Mouse (Mus musculus) right cerebral cortex, postnatal 14 days (tissue): ENCODE measurements around the gene B4galnt1.

ENCODE experiments used
- DNase-seq: peaks from one replicate; pipeline ENCODE4 v3.0.0; 2022

B4galnt1 gene

DNA sequence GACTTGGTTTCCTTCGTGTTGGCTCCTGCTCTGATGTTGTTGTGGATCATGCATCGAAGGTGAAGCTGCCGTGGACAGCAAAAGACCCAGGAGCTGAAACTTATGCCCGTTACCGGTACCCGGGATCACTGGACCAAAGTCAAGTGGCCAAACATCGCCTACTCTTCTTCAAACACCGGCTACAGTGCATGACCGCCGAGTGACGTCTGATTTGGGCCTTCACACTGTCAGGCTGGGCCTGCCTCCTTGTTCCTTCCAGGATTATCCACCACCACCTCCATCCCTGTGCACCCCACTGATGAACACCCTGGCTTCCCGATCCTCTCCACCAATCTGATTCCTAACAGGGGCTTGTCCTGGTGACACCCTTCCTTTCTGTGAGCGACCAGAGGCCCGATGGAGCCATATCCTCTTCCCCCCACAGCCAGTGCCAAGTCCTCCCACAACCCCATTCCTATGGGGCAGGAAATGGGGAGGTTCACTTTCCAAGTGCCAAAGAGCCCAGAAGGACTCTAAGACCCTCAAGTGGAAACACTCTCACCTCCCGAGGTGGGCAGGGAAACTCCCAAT, 6.7 kb downstream of the B4galnt1 start:
- no peak for DNase-seq

DNA sequence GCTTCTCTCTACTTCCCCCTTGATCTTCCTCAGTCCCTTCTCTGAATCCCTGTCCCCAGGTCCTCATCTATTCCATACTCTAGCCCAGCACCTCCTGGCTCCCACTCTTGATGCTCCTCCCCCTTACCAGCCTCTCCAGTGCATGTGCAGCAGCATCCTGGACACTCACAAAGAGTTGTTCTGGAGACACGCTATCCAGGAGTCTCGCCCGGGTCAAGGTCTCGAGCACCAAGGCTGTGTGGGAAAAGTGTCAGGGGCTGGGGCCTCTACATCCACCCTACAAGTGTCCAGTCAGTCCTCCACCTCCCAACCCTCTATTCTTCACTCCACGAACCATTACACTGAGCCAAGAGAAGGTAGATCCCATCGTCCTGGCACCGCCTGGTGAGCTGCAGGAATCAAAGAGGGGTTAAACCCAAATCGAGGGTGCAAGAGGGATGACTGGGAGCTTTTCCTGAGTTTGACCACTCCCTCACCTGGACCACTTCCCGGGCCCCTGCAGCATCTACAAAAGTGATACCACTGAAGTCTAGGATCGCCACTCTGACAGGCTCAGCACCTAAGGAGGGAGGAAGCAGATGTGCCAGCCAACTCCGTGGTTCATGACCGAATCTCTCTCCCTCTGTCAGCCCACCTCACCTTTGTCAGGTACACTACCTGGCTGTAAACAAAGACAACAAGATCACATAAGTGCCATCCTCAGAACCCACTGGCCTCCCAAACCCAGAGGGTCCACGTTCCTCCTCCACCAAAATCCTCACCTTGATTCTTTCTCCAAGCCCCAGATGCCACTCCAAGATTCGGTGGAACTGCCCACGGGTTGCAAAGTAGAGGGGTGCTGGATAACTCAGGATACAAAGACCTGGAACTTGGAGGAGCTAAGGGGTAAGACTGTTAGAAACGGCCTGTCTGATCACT, 8.4 kb downstream of the B4galnt1 start:
- DNase-seq = no peak

DNA sequence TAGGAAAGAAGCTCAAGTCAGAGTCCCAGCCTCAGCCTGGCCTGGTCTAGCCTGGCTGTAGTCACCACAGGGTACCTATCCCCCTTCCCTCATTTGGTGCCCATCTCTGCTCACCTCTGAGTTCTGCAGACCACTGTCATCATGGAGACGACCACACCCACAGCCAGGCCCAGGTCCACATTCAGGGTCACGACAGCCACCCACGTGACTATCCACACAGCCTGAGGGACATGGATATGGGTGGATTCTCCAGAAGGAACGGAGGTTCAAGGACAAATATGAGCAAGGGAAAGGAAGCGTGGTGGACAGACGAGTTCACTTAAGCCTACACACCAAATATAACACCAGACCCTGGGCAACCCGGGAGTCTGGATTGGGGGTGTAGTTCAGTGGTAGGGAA, 9.1 kb downstream of the B4galnt1 start:
- DNase-seq = no peak

DNA sequence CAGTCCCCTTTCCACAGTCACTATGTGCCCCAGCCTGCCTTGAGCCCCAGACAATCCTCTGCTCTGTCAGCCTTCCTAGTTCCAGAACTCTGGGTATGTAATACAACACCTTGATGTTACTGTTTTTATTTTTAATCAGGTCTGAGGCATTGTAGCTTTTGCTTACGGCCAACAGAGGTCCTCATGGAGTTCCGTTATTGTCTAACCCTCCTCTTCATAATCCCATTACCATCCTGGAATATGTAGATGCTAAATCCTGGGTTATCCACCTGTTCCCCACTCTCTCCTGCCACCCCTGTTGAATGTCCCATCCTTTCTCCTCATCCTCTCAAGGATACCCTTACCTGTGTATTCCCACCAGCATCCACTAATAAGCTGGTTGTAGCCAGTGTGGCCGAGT, 11.2 kb downstream of the B4galnt1 start:
- DNase-seq = no peak

DNA sequence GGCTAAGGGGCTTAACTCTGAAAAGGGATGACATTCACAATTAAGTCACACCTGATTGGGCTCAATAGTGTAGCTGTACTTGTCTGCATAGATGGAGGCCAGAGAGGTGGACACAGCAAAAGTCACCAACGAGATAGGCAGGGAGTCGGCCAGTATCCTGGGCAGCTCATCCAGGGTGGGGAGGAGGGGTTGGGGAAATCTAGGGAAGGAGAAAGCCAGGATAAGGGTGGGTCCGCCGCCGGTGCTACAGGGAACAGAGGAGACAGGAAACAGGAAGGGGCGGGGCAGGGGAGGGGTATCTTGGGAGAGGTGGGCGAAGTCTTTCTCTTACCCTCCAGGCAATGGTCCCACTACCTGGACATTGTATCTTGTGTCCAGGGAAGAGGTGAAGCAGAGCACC, 11.7 kb downstream of the B4galnt1 start:
- no peak for DNase-seq

DNA sequence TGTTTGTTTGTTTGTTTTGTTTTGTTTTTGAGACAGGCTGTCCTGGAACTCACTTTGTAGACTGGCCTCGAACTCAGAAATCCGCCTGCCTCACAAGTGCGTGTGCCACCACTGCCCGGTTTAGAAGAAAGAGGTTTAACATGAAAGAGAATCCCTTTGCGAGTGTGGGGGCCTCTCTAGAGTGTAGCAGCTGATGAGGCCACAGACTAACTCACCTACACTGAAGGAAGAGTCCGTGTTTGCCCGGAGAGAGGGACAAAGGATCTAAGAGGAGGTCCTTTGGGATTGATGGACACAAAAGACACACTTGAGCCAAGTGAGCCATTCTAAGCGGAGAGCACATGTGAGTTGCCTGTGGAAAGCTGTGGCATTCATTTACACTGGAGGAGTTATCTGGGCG, 12.2 kb downstream of the B4galnt1 start:
- no peak for DNase-seq

DNA sequence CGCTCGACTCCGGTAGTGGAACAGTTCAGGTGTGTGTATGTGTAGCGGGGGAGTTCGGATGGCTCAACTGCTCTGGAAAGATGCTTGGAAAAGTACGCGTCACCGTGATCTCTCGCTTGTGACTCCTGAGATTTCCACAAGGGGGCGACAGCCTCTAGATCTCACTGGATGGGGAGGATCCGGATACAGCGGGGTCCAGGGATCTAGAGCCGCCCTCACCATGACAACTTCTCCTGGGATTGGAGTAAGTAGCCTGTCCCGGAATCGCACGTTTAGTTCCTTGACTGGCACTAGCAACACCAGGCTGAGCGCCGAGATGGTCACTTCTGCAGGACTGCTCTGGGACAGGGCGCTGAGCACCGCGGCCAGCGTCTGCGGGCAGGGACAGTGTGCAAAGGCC, 12.7 kb downstream of the B4galnt1 start:
- peak; percentile 78 for DNase-seq

DNA sequence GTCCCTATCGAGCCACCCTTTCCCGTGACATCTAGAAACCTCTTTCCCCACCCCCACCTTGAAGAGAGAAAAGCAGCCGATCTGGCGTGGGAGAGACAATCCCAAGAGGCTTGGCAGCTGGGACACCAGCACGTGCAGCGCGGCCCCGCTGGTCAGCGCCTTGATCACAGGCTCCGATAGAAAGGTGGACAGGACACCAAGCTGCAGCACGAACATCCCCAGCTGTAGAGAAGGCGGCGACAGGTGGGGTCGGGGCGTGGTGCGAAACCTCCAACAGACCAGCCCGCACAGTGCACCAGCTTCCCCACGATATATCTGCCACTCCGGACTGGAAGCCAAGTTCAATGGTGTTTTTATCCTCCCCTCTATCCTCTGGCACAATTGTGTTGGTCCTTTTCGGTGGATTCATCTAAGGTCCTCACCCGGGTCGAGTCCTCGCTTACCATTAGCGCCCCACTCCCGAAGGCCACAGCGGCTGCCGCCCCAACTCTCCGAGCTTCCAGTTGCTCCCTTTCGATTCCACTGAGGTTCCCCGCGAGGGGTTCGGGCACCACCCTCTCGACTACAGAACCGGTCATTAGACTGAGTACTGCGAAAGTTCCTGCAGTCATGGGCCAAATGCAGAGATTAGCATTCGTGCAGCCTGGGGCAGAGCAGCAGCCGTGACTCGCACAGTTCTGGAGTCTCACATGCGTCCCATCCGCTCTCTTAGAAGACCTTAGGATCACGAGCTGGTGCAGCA, 13.4 kb downstream of the B4galnt1 start:
- no peak for DNase-seq

DNA sequence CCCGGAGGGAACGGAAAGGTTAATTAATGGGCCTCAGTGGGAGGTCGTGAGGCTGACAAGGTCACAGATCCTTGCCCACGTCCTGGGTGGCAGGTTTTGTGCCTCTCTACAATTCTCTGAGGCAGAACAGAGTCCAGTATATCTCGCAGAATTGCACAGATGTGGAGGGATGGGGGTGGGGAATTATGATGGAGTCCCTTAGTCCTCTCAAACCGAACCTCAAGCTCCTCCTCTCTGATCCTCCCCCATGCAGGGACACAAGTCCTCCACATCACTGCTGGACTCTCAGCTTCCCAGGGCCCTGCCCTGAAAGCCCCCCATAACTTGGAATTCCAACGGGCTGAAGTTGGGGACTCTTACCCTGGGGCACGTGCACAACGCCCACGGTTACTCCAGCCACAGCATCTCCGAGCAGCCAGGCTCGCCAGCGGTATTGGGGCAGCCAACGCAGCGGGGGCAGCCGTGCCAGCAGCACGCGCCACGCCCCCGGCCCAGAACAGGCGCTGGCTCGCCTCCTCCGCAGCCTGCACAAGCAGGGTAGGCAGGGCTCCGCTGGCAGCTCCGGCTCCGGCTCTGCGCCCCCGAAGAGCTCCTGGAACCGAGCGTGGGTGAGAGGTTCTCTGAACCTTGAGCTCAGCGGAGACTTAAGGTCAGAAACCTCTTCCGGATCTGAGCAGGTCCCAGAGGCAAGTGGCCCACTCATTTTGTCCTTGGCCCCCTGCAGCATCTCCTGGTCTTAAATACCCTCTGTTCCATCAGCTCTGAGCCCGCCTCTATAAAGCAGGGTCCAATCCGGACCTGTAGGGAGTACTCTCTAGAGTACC, 15.1 kb downstream of the B4galnt1 start, which contains the start of gene Slc26a10:
Gene Slc26a10 (minus strand): TSS at position 775 of the 824 bp plus-strand sequence.
- DNase-seq = no peak

DNA sequence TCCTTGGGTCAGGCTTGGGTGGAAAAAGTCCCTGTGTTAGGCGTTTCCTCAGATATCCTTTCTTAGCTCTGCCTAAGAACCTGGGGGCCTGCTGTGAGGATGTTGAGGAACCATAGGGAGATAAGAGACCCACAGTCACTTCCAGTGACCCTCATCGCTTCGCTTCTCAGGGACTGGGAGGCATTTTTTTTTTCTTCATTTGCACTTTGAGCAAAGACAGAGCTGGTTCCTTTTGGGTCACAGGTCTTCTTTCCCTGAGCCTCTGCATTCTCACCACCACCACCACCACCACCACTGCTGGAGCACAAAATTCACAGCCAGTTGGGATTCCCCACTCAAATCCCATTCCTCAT, 15.6 kb downstream of the B4galnt1 start:
- no peak for DNase-seq

DNA sequence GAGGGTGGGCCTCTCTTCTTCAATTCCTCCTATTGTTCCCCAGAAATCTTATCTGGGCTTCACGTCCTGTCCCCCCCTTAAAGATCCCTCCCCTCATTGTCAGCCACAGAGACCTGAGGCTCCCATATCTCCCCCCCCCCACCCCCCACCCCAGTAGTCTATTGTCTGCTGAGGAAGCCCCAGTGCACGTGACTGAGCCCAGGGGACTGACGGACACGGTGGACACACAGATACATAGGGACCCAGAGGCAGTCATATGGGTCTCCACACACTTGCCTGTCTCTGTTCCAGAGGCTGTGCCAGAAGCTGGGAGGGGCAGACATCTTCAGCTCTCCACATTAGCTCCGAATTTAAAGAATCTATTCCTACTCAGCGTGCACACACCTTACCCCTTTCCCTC, 16.5 kb downstream of the B4galnt1 start:
- no peak for DNase-seq

DNA sequence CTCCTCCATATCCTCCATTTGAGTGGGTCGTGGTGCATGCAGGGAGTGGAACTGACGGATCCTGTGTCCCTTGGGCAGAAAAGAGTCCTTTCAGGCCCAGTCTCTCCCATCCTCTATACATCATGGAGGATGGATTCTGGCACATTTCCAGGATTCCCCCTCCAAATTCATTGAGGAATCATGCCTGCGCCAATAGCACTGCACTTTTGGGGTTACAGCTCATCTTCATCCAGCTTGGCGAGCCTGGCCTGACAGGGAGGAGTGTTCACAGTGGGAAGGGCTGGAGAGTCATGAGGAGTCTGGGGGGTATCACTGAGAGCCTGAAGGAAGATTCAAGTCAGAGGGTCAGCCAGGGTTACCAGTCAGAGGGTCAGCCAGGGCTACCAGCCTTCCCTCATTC, 17.6 kb downstream of the B4galnt1 start:
- no peak for DNase-seq

DNA sequence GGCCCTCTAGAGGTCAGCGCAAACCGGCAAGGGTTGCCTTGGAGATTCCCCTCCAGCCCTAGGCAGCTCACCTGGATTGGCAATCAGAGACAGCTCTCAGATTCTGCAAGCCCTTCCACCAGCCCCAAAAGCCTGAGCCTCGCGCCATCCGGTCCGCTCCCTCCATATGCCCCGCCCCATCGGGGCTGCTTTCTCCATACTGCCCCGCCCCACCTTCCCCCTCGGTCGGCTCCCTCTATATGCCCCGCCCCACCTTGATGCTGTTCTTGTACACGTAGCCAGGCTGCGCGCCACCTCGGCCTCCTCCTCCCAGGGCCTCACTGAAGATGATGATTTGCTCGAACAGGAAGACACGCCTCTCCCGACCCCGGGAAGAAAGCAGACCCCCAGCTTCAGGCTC, 18.7 kb downstream of the B4galnt1 start:
- no peak for DNase-seq

DNA sequence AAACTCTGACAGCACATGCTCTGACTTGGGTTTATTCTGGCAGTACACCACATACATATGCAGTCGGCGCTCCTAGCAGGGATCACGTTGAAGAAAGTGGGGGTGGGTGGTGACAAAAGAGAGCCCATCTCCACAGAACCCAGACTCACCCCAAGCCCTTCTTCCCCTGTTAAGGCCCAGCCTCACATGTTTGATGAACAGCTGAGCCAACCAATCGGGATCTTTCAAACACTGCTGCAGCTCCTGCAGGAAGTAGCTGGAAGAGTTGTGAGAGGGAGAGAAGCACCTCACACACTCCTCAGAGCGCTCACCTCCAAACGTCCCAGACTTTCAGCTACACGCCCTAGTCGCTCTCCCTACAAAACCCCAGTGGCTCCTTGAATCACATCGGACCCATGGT, 20.1 kb downstream of the B4galnt1 start:
- DNase-seq = peak; percentile 67

DNA sequence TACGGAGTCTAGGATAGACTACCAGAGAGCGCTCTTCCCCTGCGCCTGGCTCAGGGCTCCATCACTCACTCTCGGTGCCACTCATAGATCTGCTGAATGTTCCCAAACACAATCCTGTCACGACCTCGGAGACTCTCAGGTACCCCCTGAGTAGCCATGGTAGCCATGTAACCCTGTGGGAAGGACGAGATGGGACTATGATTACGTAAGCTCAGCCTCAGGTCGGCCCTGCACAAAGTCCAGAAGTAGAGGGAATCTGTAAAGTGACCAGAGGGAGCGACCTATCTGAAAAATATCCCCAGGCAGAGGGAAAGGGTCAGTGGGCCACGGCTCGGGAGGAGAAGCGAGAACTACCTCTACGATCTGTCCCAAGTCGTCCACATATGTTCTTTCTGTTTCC, 20.5 kb downstream of the B4galnt1 start:
- no peak for DNase-seq

DNA sequence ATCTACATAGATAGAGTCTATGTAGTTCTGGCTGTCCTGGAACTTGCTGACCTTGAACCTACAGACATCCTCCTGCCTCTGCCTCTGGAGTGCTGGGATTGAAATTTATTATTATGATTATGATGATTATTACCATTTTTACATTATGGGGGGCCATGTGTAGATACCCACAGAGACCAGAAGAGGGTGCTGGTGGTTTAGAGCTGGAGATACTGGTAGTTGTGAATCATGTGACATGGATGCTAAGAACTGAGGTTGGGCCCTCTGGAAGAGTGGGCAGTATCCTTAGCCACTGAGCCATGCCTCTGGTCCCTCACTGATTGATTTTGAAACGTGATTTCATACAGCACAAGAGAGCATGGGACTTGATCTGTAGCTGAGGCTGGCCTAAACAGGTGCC, 21.4 kb downstream of the B4galnt1 start:
- no peak for DNase-seq

DNA sequence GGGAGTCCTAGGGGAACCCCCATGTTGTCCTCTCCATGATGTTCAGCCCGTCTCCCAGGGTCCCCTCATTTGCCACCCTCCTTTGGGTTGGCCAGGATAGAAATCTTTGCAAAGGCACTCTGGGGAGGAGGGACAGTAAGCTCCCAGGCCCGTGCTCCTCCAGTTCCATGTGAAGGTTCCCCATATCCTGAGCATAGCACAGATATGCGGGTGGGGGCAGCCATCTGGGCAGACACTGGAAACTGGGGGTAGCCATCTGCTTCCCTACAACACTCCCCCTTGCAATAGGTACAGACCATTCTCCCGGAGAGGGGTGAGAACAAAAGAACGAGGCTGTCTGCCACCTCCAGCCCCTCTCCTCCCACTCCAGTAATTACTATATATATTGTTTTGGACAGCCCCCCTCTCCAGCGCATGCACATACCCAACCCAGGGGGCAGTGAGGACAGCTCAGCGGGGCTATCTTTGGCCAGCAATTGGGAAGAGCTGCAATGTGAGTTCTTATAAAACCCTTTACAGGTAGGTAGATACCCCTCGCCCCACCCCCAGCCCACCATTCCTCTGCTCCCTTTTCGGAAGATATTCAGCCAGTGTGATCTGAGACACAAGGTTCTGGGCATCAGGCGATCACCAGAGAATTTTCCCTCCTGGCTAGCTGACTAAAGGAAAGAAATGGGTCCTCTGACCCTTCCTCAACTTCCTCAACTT, 22.5 kb downstream of the B4galnt1 start:
- DNase-seq = peak; percentile 56

DNA sequence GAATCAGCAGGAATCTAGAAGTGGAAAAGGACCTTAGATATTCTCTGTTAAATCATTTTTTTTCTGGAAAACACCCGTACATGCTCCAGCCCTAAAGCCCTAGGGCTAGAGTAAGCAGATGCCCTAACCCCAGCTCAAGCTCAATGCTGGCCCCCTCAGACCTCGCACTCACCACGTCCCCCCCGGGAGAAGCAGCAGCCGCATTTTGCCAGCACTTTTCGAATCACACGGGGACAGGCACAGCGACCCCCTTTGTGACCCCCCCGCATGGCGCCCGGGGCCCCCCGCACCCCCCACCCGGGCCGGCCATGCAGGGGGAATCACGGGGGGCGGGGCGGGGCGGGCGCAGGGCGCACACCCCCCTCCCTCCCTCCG, 23.0 kb downstream of the B4galnt1 start:
- DNase-seq = no peak

DNA sequence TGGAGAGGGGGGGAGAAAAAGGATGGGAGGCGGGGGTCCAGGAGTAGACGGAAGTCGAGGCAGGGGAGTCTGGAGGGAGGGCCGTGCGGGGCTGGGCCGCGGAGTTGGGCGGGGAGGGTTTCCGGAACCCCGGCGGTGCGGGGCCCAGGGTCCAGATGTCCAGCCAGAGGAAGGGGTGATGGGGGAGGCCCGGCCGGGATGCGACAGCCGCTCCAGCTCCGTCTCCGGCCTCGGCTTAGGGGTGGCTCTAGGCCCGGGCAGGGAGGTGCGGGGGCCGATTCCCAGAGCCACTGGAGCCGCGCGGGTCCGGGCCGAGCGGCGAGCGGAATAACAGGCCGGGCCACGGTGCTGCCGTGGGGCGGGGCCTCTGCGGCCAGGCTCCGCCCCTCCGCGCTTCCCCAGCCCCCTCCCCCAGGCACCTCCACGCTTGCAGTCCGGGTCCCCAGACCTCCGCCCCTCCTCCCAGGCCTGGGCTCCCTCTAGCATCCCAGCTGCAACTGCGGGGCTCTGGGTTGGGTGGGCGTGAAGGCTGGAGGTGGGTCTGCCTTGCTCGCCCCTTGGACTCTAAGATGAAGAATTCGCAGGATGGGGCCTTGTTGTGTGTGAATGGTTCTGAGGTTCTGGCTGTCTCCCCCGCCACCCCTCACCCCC, 23.6 kb downstream of the B4galnt1 start:
- DNase-seq = peak; percentile 55

DNA sequence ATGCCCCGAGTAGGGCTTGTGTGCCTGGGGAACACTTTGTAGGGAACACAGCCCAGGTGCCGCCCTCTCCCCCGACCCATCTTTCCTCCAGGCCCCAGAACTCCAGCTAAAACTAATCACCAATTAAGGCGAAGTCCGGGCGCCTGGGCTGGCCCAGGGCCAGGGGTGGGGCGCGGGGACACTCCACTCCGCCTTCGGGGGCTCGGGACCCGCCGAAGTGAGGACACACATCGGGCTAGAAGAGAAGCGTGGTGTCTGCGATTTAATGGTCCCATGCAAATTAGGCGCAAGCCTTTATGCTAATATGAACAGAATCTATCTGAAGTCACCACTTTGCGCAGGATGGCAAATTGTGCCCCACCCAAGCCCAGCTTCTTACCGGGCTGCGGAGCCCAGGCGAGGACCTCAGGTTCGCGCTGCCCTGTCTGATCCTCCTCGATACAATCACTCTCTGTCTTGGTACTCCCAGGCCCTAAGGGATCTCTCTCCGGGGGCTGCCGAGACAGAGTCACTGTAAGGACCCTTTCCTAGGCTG, 24.2 kb downstream of the B4galnt1 start:
- no peak for DNase-seq

DNA sequence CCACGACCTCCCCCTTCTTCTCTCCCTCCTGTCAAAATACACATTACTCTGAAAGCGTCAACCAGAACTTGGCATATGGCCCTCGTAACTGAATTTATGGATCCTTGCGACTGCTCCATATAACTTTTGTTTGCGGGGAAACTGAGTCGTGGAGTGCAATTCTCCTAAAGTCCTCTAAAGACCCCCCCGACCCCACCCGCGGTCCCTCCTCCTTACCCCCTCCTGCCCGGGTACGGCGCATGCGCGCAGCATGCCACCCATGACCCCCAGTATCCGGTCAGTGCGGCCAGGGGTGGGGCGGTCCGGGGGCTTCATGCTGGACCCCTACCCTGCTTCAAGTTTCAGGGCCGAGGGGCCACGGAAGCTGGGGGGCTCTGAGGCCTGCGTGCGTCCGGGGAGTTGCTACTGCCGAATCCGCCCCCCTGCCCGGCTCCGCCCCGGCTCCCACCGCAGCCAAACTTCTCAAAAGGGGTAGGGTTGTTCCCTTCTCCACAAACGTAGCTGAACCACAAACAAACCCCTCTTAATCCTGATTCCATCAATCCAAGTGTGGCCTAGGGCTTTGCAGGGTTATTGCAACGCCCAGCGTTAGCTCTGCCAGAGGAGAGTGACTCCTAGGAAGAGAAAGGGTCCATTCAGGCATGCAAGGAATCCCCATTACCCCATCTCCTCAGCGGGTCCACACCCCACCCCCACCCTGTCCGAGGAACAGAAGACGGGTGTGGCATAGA, 24.8 kb downstream of the B4galnt1 start, which contains the start of gene Arhgef25:
Gene Arhgef25 (minus strand): TSS at position 433 of the 731 bp plus-strand sequence.
- no peak for DNase-seq
